Mouse (Mus musculus) gonadal fat pad, adult 2 months (tissue): Measurements from ENCODE around the gene Prr14. TPM values are rescaled to one million over a fixed set of nuclear protein-coding genes. Genes with fewer than 3 reads are reported as not detected.

Experiments
- DNase-seq: peaks from one replicate; pipeline ENCODE4 v3.0.0-alpha.2; 2012; ENCODE audit warnings: low read depth
- polyA plus RNA-seq: library from polyadenylated mRNA; depleted of rRNA; stranded (reverse); fragments of >200 nt; gene quantifications from 2 replicates; pipeline ENCODE4 v1.2.3, GENCODE M21; 2012; rRNA removed

Gene Prr14
- polyA plus RNA-seq, 1 experiment, result 52.6 TPM

DNA sequence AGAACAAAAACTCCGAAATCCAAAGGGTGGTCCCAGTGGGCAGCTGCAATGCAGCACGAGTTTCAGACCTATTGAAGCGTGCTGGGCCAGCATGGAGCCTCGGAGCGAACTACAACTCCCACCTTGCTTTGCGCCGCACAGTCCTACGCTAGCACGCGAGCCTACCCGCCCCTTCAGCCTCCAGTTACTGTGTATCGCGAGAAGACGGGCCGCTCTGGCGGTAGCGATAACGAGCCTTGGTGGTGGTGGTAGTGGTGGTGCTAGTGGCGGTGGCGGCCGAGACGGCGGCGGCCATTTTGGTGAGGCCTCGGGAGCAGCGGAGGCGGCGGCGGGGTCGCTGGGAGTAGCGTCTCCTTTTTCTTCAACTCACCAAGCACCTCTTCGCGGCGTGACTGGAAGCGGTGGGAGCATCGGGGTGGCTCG lies 52.4 kb downstream of the Prr14 start, which contains the start of gene Srcap:
Gene Srcap (plus strand): TSS at position 176 of the 423 bp plus-strand sequence.
- no peak for DNase-seq

DNA sequence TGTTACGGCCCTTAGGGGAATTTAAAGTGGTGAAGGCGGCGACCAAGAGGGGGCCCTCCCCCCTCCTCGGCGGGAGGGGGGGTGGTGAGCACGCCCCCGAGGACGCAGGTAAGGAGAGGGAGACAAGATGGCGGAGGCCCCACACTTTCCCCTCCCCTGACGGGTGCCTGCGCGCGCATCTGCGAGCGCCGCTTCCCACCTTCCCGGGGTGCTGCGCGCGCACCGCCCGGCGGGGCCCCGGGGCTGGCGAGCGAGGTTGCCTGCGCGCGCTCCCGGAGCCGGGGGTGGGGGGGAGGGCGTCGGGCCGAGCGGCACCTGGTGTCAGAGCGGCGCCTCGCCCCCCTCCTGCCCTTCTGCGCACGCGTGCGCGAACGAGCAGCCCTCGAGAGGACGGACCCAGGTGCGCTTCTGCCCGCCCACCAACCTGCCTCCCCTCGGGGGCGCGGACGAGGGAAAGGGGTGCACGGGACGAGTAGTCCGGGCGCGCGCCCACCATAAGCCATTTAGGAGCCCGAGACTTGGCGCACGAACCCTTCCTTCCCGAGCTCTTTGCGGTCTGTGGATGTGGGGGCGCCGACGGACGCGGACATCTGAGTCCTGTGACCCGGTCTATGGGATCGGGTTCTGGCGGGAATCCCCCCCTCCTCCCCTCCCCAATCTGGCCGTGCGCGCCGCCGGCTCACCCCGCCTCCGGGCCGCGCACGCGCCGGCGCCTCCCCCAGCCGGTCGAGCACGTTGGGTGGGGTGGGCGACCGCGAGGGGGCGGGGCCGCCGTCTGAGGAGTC lies 53.0 kb downstream of the Prr14 start:
- DNase-seq, result no peak

GRCm38 (mm10) chr7:127513016-127513390 lies 53.6 kb downstream of the Prr14 start:
- DNase-seq, result no peak

DNA sequence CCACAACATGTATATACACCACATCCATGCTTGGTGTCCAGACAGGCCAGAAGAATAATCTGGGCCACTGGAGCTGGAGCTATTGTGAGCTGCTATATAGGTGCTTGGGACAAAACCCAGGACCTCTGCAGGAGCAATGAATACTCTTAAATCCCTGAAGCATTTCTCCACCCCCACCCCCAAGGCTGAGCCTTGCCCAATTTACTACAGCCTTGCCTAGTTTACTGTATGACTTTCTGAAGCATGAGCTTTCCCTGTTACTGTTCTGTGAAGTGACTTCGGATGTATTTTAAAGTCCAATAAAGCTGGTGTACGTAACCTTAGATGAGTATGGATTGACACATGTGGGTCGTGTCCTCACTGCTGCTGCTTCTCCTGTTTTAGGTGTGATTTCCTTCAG lies 54.4 kb downstream of the Prr14 start:
- DNase-seq, result no peak

- DNase-seq, result no peak
Observed at GRCm38 (mm10) chr7:127515846-127516245, 56.4 kb downstream of the Prr14 start.

- no peak for DNase-seq
Observed at GRCm38 (mm10) chr7:127516344-127516743, 56.9 kb downstream of the Prr14 start.

DNA sequence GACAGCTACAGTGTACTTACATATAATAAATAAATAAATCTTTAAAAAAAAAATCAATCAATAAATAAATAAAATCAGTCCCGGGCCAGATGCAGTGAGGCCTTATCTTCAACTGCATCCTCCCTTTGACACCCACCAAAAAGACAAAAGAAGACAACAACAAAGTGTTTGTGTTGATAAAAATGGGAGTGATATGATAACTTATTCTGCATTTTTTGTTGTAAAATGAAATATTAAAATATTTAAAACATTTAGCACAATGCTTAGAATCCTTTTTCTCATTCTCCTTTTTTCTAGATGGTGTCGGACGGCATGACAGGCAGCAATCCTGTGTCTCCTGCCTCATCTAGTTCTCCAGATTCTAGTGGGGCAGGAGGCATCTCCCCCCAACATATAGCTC lies 59.9 kb downstream of the Prr14 start, which contains the start of gene Gm42715:
Gene Gm42715 (plus strand): TSS at position 301 of the 400 bp plus-strand sequence.
- no peak for DNase-seq

Other genes starting within 250 kb of the Prr14 start
- gene Zfp553, start 226.6 kb upstream of the Prr14 start, polyA plus RNA-seq, result 13.4 and 14.2 TPM in 2 replicates
- gene Sept1, start 226.5 kb upstream of the Prr14 start, polyA plus RNA-seq, result 8.3 and 9.3 TPM in 2 replicates
- 89.7 and 105 TPM in 2 replicates for gene Zfp771, start 215.3 kb upstream of the Prr14 start, polyA plus RNA-seq
- 40.9 and 52.0 TPM in 2 replicates for gene Dctpp1, start 198.9 kb upstream of the Prr14 start, polyA plus RNA-seq
- 21.3 and 22.8 TPM in 2 replicates for gene Sephs2, start 185.6 kb upstream of the Prr14 start, polyA plus RNA-seq
- 3.0 and 3.4 TPM in 2 replicates for gene Itgal, start 163.4 kb upstream of the Prr14 start, polyA plus RNA-seq
- gene Zfp768, start 114.0 kb upstream of the Prr14 start, polyA plus RNA-seq, result 22.5 and 22.7 TPM in 2 replicates
- 8.7 and 9.4 TPM in 2 replicates for gene Zfp747, start 83.6 kb upstream of the Prr14 start, polyA plus RNA-seq
- 5.8 and 6.4 TPM in 2 replicates for gene 9130019O22Rik, start 72.4 kb upstream of the Prr14 start, polyA plus RNA-seq
- gene E430018J23Rik, start 66.0 kb upstream of the Prr14 start, polyA plus RNA-seq, result 11.9 and 12.0 TPM in 2 replicates
- 5.6 and 5.9 TPM in 2 replicates for gene Zfp764, start 52.8 kb upstream of the Prr14 start, polyA plus RNA-seq
- 18.1 and 22.4 TPM in 2 replicates for gene Zfp688, start 37.5 kb upstream of the Prr14 start, polyA plus RNA-seq
- 3.5 and 4.2 TPM in 2 replicates for gene Zfp689, start 10.5 kb upstream of the Prr14 start, polyA plus RNA-seq
- gene Fbrs, start 19.6 kb downstream of the Prr14 start, polyA plus RNA-seq, result 15.3 and 27.5 TPM in 2 replicates
- 14.9 and 16.8 TPM in 2 replicates for gene Srcap, start 52.4 kb downstream of the Prr14 start, polyA plus RNA-seq
- 8.9 and 12.1 TPM in 2 replicates for gene Gm42715, start 60.0 kb downstream of the Prr14 start, polyA plus RNA-seq
- gene Tmem265, start 101.8 kb downstream of the Prr14 start, polyA plus RNA-seq, result 0.18 TPM in 1 of 2 replicates, not detected in the other
- 65.7 and 72.1 TPM in 2 replicates for gene Phkg2, start 113.7 kb downstream of the Prr14 start, polyA plus RNA-seq
- gene Ccdc189, start 129.0 kb downstream of the Prr14 start, polyA plus RNA-seq, result 16.9 and 18.8 TPM in 2 replicates
- 29.2 and 32.8 TPM in 2 replicates for gene Rnf40, start 129.2 kb downstream of the Prr14 start, polyA plus RNA-seq
- gene Zfp629, start 156.2 kb downstream of the Prr14 start, polyA plus RNA-seq, result 14.6 and 18.1 TPM in 2 replicates
- gene Bcl7c, start 249.3 kb downstream of the Prr14 start, polyA plus RNA-seq, result 21.2 and 30.4 TPM in 2 replicates